Mouse (Mus musculus): ENCODE measurements around the gene Gm38392. TPM values are rescaled to one million over a fixed set of nuclear protein-coding genes. Genes with fewer than 3 reads are reported as not detected.
A peak's percentile ranks its signal among the peaks of the same experiment; 100 is the strongest.

Gene Gm38392
- 0.27 TPM in 1 of 2 replicates, not detected in the other for polyA plus RNA-seq (2016; fragmentation: Nextera tagmentation; extraction: Ambion mirVana)

GRCm38 (mm10) chr3:88287110-88287509, at the start of gene Gm38392:
Gm38392 (minus strand) TSS chr3:88287210.
- no peaks in the 10 kb centered on the region for H3K27me3 ChIP-seq (replicated peaks)
- no peak for ATAC-seq (ENCODE audit: low FRiP score, low read depth)
- no peaks in the 10 kb centered on the region for H3K9me3 ChIP-seq
- no peak within 1 kb of the TSS for H3K27ac ChIP-seq
- H3K4me1 ChIP-seq: no peaks in the 10 kb centered on the region
- H3K9ac ChIP-seq: no peak within 1 kb of the TSS
- no peak within 1 kb of the TSS for H3K4me3 ChIP-seq
- WGBS: 96% methylated on average over 4 of the region's 4 CpGs
- no peak within 1 kb of the TSS for H3K4me2 ChIP-seq (replicated peaks)
- no peaks in the 10 kb centered on the region for H3K36me3 ChIP-seq

- no peaks in the 10 kb centered on the region for H3K36me3 ChIP-seq
- ATAC-seq (ENCODE audit: low FRiP score, low read depth): peak; percentile 92
Measured at GRCm38 (mm10) chr3:88336058-88337013, 49.3 kb upstream of the Gm38392 start, which contains the start of the genes Tmem79 and Smg5. Tmem79 (minus strand) TSS chr3:88336148. Smg5 (plus strand) TSS chr3:88336260.

GRCm38 (mm10) chr3:88335436-88336053, 48.5 kb upstream of the Gm38392 start:
- peak; percentile 61 for ATAC-seq (ENCODE audit: low FRiP score, low read depth)
- peaks cover 16% of the 10 kb centered on the region for H3K4me1 ChIP-seq

More at GRCm38 (mm10) chr3:88336058-88337013, 49.3 kb upstream of the Gm38392 start, which contains the start of the genes Tmem79 and Smg5:
- peak within 1 kb of the TSS; percentile 92 for H3K9ac ChIP-seq
- H3K4me3 ChIP-seq: peak within 1 kb of the TSS; percentile 84
- H3K4me1 ChIP-seq: peaks cover 16% of the 10 kb centered on the region
- peak within 1 kb of the TSS; percentile 67 for H3K4me2 ChIP-seq (replicated peaks)
- 3% methylated on average over 55 of the region's 66 CpGs for WGBS
- peak within 1 kb of the TSS; percentile 90; the same call in 1 of the 2 replicates for H3K27ac ChIP-seq
- H3K9me3 ChIP-seq: no peaks in the 10 kb centered on the region
- H3K27me3 ChIP-seq (replicated peaks): no peaks in the 10 kb centered on the region

GRCm38 (mm10) chr3:88334902-88335435, 48.0 kb upstream of the Gm38392 start:
- H3K4me2 ChIP-seq (replicated peaks): peak overlapping the region; percentile 67
- H3K4me3 ChIP-seq: peak overlapping the region; percentile 84
- H3K27me3 ChIP-seq (replicated peaks): no peaks in the 10 kb centered on the region
- 33% methylated on average over 3 of the region's 3 CpGs for WGBS
- ATAC-seq (ENCODE audit: low FRiP score, low read depth): no peak
- H3K27ac ChIP-seq: no peak overlapping the region
- H3K4me1 ChIP-seq: peaks cover 16% of the 10 kb centered on the region
- H3K9me3 ChIP-seq: no peaks in the 10 kb centered on the region
- no peaks in the 10 kb centered on the region for H3K36me3 ChIP-seq
- peak overlapping the region; percentile 92; the same call in 1 of the 2 replicates for H3K9ac ChIP-seq

More at GRCm38 (mm10) chr3:88335436-88336053, 48.5 kb upstream of the Gm38392 start:
- 3% methylated on average over 27 of the region's 27 CpGs for WGBS
- no peaks in the 10 kb centered on the region for H3K9me3 ChIP-seq
- no peaks in the 10 kb centered on the region for H3K27me3 ChIP-seq (replicated peaks)
- H3K9ac ChIP-seq: peak overlapping the region; percentile 92
- H3K4me2 ChIP-seq (replicated peaks): peak overlapping the region; percentile 67
- H3K27ac ChIP-seq: peak overlapping the region; percentile 90; the same call in 1 of the 2 replicates
- no peaks in the 10 kb centered on the region for H3K36me3 ChIP-seq
- H3K4me3 ChIP-seq: peak overlapping the region; percentile 84

- no peak overlapping the region for H3K4me3 ChIP-seq
- WGBS: 62% methylated on average over 12 of the region's 12 CpGs
- no peak overlapping the region for H3K9ac ChIP-seq
- H3K4me2 ChIP-seq (replicated peaks): no peak overlapping the region
- peaks cover 16% of the 10 kb centered on the region for H3K4me1 ChIP-seq
- H3K27me3 ChIP-seq (replicated peaks): no peaks in the 10 kb centered on the region
- H3K27ac ChIP-seq: no peak overlapping the region
- no peaks in the 10 kb centered on the region for H3K9me3 ChIP-seq
- peaks cover 8% of the 10 kb centered on the region for H3K36me3 ChIP-seq
- no peak for ATAC-seq (ENCODE audit: low FRiP score, low read depth)
Measured at GRCm38 (mm10) chr3:88334029-88334658, 47.1 kb upstream of the Gm38392 start.

- H3K27me3 ChIP-seq (replicated peaks): no peaks in the 10 kb centered on the region
- H3K4me2 ChIP-seq (replicated peaks): no peak overlapping the region
- no peak for ATAC-seq (ENCODE audit: low FRiP score, low read depth)
- no peaks in the 10 kb centered on the region for H3K9me3 ChIP-seq
- 25% methylated on average over 2 of the region's 2 CpGs for WGBS
- H3K4me1 ChIP-seq: peaks cover 8% of the 10 kb centered on the region
- no peak overlapping the region for H3K27ac ChIP-seq
- H3K36me3 ChIP-seq: peaks cover 23% of the 10 kb centered on the region
- no peak overlapping the region for H3K4me3 ChIP-seq
- no peak overlapping the region for H3K9ac ChIP-seq
Measured at GRCm38 (mm10) chr3:88331282-88331681, 44.3 kb upstream of the Gm38392 start.

- H3K4me1 ChIP-seq: peaks cover 9% of the 10 kb centered on the region
- no peak overlapping the region for H3K4me3 ChIP-seq
- no peaks in the 10 kb centered on the region for H3K27me3 ChIP-seq (replicated peaks)
- peaks cover 23% of the 10 kb centered on the region for H3K36me3 ChIP-seq
- ATAC-seq (ENCODE audit: low FRiP score, low read depth): no peak
- H3K9ac ChIP-seq: no peak overlapping the region
- no peaks in the 10 kb centered on the region for H3K9me3 ChIP-seq
- H3K27ac ChIP-seq: no peak overlapping the region
- WGBS: 56% methylated on average over 5 of the region's 5 CpGs
- H3K4me2 ChIP-seq (replicated peaks): no peak overlapping the region
Measured at GRCm38 (mm10) chr3:88328956-88329355, 41.9 kb upstream of the Gm38392 start.

- peak within 1 kb of the TSS; percentile 56 for H3K4me3 ChIP-seq
- H3K9ac ChIP-seq: peak within 1 kb of the TSS; percentile 61
- H3K9me3 ChIP-seq: no peaks in the 10 kb centered on the region
- peaks cover 9% of the 10 kb centered on the region for H3K4me1 ChIP-seq
- peak; percentile 59 for ATAC-seq (ENCODE audit: low FRiP score, low read depth)
- peak within 1 kb of the TSS; percentile 83 for H3K4me2 ChIP-seq (replicated peaks)
- peaks cover 53% of the 10 kb centered on the region for H3K36me3 ChIP-seq
- H3K27me3 ChIP-seq (replicated peaks): no peaks in the 10 kb centered on the region
- H3K27ac ChIP-seq: no peak within 1 kb of the TSS
- 3% methylated on average over 10 of the region's 10 CpGs for WGBS
Measured at GRCm38 (mm10) chr3:88324951-88325405, 38.0 kb upstream of the Gm38392 start, which contains the start of gene Glmp. Glmp (plus strand) TSS chr3:88325023.

GRCm38 (mm10) chr3:88299172-88299571, 12.2 kb upstream of the Gm38392 start:
- no peaks in the 10 kb centered on the region for H3K9me3 ChIP-seq
- no peak overlapping the region for H3K4me3 ChIP-seq
- no peak overlapping the region for H3K9ac ChIP-seq
- 98% methylated on average over 1 of the region's 1 CpGs for WGBS
- peak overlapping the region; percentile 80; the same call in 1 of the 2 replicates for H3K4me2 ChIP-seq (replicated peaks)
- no peaks in the 10 kb centered on the region for H3K27me3 ChIP-seq (replicated peaks)
- no peak for ATAC-seq (ENCODE audit: low FRiP score, low read depth)
- H3K36me3 ChIP-seq: peaks cover 46% of the 10 kb centered on the region
- H3K27ac ChIP-seq: no peak overlapping the region
- peaks cover 11% of the 10 kb centered on the region for H3K4me1 ChIP-seq

GRCm38 (mm10) chr3:88297321-88297851, 10.4 kb upstream of the Gm38392 start:
- Histone ChIP-seq H3K9me3 (no peaks in the 10 kb centered on the region), H3K4me3 (peak overlapping the region; percentile 76), H3K9ac (peak overlapping the region; percentile 83), H3K4me1 (peaks cover 11% of the 10 kb centered on the region), H3K4me2 (replicated peaks) (peak overlapping the region; percentile 80), H3K27ac (peak overlapping the region; percentile 60), H3K36me3 (peaks cover 30% of the 10 kb centered on the region), H3K27me3 (replicated peaks) (no peaks in the 10 kb centered on the region)
- WGBS: under 1% methylated on average over 30 of the region's 30 CpGs
- ATAC-seq (ENCODE audit: low FRiP score, low read depth): no peak
